Mouse (Mus musculus) kidney, postnatal 0 days (tissue): ENCODE results near the gene Lmo7. TPM values are rescaled to one million over a fixed set of nuclear protein-coding genes. Genes with fewer than 3 reads are reported as not detected.

Experiments used
- ATAC-seq: fragments of 200-750 bp; cut with Nextera tagmentation; replicated peaks from 2 replicates; pipeline ENCODE4 v1.8.0; 2017; ENCODE audit warnings: low read depth, moderate number of reproducible peaks, moderate TSS enrichment, moderate library complexity; ENCODE audit not compliant: low FRiP score
- DNase-seq: peaks from one replicate; pipeline ENCODE4 v3.0.0-alpha.2; 2016; ENCODE audit warnings: low spot score
- H3K27ac ChIP-seq: fragments of 300-500 bp; sonication (generic); 2 replicates; pipeline ENCODE4 v1.5.1; 2014; ENCODE audit warnings: mild to moderate bottlenecking
- H3K27me3 ChIP-seq: fragments of 300-500 bp; sonication (generic); 2 replicates; pipeline ENCODE4 v1.6.1; 2014; ENCODE audit warnings: low read length, mixed read lengths; ENCODE audit not compliant: insufficient read depth
- H3K36me3 ChIP-seq: fragments of 300-500 bp; sonication (generic); 2 replicates; pipeline ENCODE4 v1.6.1; 2014; ENCODE audit warnings: low read length, mixed read lengths; ENCODE audit not compliant: insufficient read depth
- H3K4me1 ChIP-seq: fragments of 300-500 bp; sonication (generic); replicated peaks from 2 replicates; pipeline ENCODE4 v1.6.1; 2014; ENCODE audit warnings: antibody characterized with exemption, low read length, mixed read lengths; ENCODE audit not compliant: insufficient read depth
- H3K4me2 ChIP-seq: fragments of 300-500 bp; sonication (generic); 2 replicates; pipeline ENCODE4 v1.6.1; 2014; ENCODE audit warnings: mild to moderate bottlenecking, low read length, moderate library complexity, mixed read lengths
- H3K4me3 ChIP-seq: fragments of 300-500 bp; sonication (generic); replicated peaks from 2 replicates; pipeline ENCODE4 v1.5.1; 2014; ENCODE audit warnings: low read depth, low read length
- H3K9ac ChIP-seq: fragments of 300-500 bp; sonication (generic); 2 replicates; pipeline ENCODE4 v1.6.1; 2014; ENCODE audit warnings: low read depth, low read length
- H3K9me3 ChIP-seq: fragments of 300-500 bp; sonication (generic); replicated peaks from 2 replicates; pipeline ENCODE4 v1.6.1; 2016; ENCODE audit warnings: low read length, inconsistent platforms, mixed read lengths
- CTCF ChIP-seq: IDR thresholded peaks from 2 replicates; pipeline ENCODE4 v1.5.1; 2016; ENCODE audit warnings: antibody characterized with exemption, low read depth, mild to moderate bottlenecking, moderate library complexity
- whole genome bisulfite sequencing: fragments of 180-500 bp; shearing (Covaris S2); extraction: QIAGEN DNeasy Blood & Tissue Kit; methylation state at CpG from one replicate; pipeline ENCODE4 v1.1.7; 2014; 5-methylcytosine and 5-hydroxymethylcytosine counted together
- polyA plus RNA-seq: library from polyadenylated mRNA; unstranded; fragments of >200 nt; fragmentation: Nextera tagmentation; extraction: Ambion mirVana; gene quantifications from 2 replicates; pipeline ENCODE4 v1.2.1, GENCODE M21; 2015

Gene Lmo7
- polyA plus RNA-seq, 1 experiment from 2014 or later: 14.2 TPM

DNA sequence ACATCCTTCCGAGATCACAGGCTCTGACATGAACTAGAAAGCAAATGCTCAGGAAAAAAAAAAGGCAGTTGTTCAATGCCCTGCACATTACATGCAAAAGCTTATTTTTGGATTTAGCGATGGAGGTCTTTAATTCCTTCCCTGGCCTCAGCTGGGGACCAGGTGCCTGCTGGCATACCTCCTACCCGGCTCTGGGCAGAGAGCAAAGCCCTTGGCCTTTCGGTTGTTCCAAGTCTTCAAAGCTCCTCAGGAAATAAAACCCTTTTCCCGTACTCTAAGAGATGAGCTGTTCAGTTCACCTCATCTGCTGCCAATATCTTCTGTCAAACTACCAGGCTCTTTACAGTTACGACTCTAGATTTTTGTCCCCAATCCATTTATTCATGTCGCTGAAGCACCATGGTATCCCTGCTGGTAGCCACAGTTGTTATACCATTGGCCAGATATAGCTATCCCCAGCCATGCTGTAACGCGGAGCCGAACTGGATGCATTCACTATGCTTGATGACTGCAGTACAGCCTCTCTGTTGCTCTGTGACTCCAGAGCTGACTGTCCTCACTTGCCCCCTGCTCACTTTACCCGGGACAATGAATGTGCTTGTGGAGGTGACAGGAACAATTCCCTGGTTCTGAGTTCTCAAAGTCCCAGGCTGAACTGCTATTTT lies 246.4 kb downstream of the Lmo7 start:
- Histone ChIP-seq H3K36me3 (no peaks in the 10 kb centered on the region), H3K9me3 (no peaks in the 10 kb centered on the region), H3K27ac (no peak overlapping the region), H3K9ac (no peak overlapping the region), H3K4me1 (no peaks in the 10 kb centered on the region), H3K4me2 (no peak overlapping the region), H3K4me3 (no peak overlapping the region), H3K27me3 (no peaks in the 10 kb centered on the region)
- ATAC-seq (no peak), DNase-seq (no peak)
- WGBS: 86% methylated on average over 11 of the region's 11 CpGs
- no peak for TF ChIP-seq CTCF

Other genes with a start within 250 kb of the Lmo7 start
- 15.9 and 16.3 TPM in 2 replicates for gene Tbc1d4, start 120.8 kb upstream of the Lmo7 start, polyA plus RNA-seq
- gene Commd6, start 89.3 kb upstream of the Lmo7 start, polyA plus RNA-seq: 110 and 113 TPM in 2 replicates
- gene Uchl3, start 76.0 kb upstream of the Lmo7 start, polyA plus RNA-seq: 132 and 135 TPM in 2 replicates
- 8.6 and 10.1 TPM in 2 replicates for gene Gm9922, start 143 bp upstream of the Lmo7 start, polyA plus RNA-seq